Mouse (Mus musculus) CD4-positive, CD25-positive, alpha-beta regulatory T cell, adult 4 months (primary cell): ENCODE measurements around the gene Tex35. TPM values are rescaled to one million over a fixed set of nuclear protein-coding genes. Genes with fewer than 3 reads are reported as not detected.

Experiments used
- ATAC-seq: one replicate; pipeline ENCODE4 v1.8.0; 2017
- polyA plus RNA-seq, 2 experiments: library from polyadenylated mRNA; unstranded; fragments of 100-300 nt; shearing (Covaris generic); gene quantifications; one replicate each; pipeline ENCODE4 v1.2.1; 2017

Gene Tex35
- polyA plus RNA-seq: under 1 TPM in 1 of 2 experiments, not detected in 1; 0.50 TPM

DNA sequence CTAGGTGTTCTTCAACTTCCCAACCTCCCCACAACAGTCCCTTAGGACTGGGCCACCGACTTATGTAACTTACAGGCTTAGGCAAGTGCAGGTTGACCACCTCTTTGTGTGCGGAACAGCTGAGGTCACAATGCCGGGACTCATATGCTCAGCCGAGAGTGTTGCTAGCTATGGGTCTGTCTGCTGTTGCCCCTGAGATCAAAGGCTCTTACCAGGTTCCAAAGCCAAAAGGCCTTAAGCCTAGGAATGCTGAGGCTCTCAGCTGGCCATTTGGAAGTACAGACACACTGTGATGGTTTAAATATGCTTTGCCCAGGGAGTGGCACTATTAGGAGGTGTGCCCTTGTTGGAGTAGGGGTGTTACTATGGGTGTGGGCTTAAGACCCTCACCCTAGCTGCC lies at the start of gene Tex35:
Gene Tex35 (minus strand): TSS at position 101 of the 400 bp plus-strand sequence.
- ATAC-seq: no peak

DNA sequence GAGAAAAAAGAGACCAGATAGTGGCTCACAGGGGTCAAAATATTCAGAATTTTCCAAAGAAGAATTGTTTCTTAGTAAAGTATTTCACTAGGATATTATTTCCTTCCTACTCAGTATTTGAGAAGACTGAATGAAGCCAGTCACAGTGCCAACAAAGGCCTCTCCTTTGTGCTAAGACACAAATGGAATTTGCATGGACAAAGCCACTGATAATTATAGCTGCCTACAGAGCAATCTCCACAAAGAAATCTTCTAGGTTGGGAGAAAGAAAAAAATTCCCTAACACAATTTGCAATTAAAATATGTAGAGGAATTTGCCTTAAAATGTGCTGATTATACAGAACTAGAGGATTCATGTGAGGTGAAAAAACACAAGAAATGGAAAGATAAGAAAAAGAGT lies 45.3 kb upstream of the Tex35 start:
- no peak for ATAC-seq

DNA sequence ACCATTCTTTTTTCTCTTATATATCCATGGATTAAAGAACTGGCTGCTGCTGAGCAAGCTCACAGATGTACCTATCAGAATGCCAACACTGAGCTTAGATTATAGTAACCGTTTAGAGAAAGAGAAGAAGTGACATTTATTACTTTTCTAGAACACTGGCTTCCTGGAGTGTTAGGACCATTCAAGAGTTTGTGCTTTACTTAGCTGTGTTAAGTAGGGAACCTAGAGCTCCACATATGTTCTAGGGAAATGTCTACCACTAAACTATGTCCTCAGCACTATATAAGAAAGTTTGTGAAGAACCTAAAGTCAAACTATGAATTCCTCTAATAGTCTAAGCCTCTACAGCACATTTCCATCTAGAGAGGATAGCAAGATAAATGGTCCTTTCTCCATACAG lies 41.6 kb upstream of the Tex35 start:
- ATAC-seq: no peak

DNA sequence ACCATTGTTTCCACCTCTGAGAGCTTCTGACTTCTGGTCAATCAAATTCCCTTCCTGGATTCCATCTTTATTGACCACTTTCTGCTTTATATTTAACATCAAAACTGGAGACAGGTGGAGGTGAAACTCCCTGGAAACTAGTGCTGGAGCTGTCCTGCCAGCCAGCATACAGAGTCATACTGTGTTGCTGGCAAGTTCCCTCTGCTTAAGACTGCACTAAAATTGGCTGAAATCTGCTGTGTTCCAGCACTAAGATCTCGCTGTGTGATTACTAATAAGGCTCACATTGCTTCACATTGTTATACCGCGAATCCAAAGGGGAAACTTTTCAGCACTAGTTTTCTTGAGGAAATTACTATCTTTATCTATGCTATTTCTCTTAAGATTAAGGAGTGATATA lies 36.1 kb upstream of the Tex35 start:
- ATAC-seq: no peak

DNA sequence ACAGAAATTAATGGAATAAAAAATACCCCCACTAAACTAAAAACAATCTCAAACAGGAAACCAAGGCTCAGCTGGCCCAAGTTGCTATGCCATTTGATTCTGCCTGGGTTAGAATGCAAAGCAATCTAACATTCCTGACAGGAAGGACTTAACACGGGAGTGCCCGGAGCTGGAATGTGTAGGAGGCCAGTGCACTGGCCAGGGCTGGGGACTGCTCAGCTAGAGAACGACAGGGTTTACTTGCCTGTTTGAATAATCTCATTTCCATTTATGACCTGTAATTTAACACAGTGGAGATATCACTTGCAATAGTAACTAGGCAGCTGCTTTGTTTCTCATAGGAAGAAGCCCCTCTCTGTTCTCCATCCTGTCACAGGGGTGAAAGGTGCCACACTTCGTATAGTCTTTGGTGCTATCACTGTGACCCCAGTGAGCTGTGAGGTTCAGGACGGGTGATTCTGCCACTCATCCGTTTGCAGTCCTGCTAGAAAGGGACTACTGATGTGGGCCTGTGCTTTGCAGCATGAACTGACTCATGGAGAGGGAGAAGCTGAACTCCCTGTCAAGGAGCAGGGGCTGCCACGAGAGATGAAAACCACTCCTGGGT lies 34.9 kb upstream of the Tex35 start:
- ATAC-seq: no peak

DNA sequence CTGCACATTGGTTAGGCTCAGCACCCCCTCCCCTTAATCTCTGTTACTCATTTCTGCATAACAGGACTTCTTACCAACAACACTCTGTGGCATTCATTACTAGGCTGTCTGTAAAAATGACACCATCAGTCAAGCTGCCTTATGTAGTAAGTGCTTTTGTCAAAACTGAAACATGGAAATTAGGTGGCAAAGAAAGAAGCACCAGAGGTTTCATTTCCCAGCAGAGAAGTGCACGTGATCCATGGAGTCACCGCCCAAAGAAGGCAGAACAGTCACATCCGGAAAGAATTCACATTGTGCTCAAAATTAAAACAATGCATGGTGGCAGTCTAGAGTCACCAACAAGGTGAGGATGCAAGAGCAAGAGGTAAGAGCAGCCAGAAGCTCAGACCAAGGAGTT lies 32.5 kb upstream of the Tex35 start:
- no peak for ATAC-seq

DNA sequence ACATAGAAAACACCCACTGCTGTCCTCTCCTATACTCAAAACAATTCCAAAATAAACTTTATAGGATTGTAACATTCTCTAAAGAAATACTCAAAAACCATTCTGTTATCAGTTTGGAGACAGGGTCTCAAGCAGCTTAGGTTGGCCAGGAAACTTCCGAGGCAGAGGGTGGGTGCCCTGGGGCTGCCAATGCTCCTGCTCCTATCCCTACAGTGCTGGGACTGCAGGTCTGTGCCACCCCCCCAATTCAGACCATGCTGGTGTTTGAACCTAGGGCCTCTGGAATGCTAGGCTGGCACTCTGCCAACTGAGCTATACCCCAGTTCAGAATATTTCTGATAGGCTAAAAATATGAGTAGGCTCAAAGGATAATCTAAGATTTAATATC lies 29.4 kb upstream of the Tex35 start:
- ATAC-seq: no peak

DNA sequence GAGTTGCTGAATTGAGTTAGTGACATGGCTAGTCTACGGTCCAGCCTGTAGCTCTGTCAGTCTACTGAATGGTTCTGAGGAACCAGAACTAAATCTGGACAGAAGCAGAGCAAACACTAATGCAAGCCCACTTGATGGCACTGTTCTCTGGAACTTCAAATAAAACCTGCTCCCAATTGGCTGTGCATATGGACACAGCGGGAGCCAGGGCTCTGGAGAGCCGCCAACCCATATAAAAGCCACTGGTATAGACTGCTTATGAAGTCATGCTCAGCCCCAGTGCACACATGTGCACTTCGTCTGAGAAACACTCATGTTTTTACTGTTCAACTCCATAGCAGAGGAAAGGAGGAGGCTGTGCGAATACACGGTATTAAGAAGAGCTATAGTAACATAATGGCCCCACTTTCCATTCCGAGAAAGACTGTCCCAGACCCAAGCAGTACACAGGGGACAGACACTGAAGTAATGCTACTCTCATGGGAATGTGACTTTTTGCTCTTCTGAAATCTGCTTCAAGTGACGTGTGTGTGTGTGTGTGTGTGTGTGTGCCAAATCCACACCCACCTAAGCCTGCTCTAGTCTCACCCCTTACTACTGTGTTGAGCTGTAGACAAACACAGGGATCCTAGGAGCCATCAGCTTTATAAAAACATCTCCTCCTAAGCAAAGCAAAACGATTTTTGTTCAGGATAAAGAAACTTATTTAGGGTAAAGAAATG lies 28.8 kb upstream of the Tex35 start:
- no peak for ATAC-seq

DNA sequence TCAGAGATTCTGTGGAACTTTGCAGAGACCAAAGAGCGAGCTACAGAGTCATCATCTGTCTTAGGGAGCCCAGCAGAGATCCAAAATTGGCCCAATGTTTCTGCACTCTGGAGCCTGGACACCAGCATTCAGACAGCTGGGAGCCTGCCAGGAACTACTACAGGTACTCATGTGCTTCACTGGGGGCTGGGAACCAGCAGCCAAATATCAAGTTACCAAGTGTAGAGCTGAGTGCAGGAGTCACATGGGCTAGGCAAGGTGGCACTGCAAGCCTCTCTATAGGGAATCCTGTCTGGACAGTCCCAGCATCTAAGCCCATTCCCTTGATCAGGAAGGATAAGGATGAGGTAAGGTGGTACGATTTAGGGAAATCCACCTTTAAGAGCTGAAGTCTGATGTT lies 19.7 kb upstream of the Tex35 start:
- no peak for ATAC-seq

DNA sequence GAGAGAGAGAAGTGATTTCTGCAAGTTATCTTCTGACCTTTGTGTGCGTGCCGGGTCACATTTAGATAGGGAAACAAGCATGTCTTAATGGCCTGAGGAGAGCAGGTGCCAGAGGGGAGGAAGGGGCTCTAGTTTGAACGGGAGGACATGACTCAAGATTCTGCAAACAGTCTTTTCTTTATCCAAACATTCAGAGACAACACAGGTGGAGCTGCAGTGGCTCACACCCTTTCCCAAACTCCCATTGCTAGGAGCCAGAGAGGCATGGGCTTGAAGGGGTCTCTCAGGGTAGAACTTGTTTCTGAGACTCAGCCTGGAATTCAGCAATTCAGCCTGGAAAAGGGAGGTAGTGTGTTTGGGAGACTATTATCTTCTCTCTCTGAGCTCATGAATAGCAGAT lies 15.4 kb upstream of the Tex35 start:
- ATAC-seq: no peak

DNA sequence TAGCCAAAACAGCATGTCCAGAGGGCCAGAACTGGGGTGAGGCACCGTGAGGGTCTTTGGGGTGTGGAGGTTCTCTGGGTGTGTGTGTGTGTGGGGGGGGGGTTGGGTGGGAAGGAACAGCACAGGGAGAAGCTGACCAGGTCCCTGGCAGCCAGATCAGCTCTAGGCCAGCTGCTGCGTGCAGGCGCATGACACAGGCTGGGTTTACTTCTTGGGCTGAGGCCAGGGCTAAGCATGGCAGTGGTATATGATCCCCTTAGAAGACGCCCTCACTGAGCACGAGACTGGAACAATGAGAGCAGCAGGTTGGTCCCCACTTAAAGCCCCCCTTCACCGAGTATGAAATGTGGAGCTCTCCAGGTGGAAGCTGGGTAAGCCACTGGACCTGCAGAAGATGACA lies 10.7 kb upstream of the Tex35 start:
- no peak for ATAC-seq

DNA sequence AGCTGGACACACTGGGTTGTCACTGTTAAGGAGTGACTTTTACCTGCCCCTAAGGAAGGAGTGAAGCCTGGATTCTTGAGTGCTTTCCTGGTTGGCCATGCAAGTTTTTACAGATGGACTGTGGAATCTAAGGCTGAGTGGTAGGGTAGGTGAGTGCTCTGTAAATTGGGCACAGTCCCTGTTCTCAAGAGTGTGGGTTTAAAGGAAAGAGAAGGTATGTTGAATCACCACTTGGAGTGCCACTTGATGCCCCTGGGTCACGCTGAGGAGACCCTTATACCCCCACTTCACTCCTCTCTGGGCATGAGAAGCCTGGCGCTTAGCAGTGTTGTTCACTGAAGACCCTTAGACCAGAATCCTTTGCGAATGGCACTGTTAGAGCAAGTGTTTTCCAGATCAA lies 9.0 kb upstream of the Tex35 start:
- ATAC-seq: no peak

DNA sequence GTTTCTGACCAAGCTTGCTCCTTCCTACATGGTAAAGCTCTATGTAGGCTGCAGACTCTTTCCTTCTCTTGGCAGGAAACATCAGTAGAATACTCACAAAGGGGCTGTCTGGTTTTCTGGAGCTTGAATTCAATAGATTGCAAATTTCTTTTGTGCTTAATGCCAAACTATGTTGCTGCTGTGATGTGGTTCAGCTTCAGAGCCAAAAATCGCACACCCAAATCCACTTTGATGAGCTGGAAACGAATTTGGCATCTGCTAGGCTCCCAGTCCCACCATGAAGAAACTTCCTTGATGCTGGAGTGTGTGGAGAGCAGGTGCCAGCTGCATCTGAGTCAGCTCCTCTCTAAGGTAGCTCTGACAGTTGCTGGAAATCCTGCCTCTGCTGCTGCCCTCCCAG lies 6.0 kb upstream of the Tex35 start:
- ATAC-seq: no peak

DNA sequence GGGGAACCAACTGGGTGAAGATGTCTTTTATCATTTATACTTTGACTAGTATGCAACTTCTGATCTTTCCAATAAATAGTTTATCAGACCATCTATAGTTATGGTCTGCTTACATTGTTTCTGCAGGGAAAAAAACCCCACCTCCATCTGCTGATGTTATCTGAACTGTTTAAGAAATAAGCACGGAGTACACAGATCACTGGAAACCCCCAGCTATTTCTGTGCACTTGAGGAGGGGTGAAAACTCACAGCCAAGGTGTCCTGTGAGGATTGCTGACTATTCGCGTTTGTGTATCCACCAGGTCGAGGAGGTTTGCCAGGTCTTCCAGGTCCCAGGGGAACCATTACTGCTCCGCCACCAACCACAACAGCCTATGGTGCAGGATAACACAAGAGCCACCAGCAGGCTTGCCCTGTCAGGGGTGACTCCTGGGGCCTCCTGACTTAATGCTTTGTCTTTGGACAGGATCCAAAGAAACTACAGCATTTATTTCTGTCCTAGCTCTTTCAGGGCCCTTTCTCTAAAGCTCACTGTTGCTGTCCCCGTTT lies 1.9 kb upstream of the Tex35 start:
- ATAC-seq: peak; percentile 66

DNA sequence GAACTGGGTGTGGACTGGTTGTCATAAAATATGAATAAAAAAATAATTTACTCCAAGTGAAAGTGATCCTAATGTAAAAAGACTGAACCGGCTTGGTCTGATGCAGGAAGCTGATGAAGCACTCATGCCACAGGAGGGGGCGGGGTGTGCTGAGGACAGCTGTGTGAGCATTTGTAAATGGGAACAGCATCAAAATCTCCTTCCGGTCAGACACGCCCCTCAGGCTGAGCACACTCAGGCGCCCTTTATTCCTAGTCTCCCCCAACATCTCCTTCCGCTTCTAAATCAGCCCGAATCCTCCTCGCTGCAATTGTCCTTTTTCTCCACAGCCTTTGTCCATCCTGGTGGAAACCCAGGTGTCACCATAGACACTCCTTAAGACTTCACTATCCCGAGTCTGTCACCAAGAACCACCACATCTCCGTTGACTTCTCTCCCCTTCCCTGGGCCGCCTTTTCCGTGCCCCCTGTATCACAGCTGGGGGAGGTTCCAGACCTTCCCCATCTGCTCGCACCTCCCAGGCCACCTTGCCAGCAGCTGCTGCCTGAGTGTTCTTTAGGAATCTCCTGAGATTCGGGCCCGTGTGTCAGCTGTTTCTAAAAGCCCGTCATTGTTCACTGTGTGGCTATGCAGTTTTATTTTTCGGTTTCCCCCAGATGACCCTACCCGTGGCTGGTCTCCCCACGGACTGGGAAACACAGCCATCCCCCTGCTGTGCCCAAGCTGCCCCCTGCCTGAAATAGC lies 7.2 kb downstream of the Tex35 start:
- ATAC-seq: peak; percentile 77

DNA sequence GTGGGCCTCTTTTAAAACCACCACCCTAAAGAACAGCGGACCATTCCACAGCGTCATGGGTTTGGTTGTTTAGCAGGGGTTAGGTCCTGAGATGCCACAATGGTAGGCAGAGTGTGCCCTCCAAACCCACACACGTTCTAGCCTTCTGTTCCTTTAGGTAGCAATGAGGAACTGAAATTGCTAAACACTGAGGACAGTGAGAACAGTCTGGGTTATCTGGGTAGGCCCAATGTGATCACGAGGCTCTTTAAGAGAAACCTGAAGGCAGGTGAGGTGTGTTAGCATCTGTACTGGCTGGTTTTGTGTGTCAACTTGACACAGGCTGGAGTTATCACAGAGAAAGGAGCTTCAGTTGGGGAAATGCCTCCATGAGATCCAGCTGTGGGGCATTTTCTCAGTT lies 12.9 kb downstream of the Tex35 start:
- no peak for ATAC-seq

DNA sequence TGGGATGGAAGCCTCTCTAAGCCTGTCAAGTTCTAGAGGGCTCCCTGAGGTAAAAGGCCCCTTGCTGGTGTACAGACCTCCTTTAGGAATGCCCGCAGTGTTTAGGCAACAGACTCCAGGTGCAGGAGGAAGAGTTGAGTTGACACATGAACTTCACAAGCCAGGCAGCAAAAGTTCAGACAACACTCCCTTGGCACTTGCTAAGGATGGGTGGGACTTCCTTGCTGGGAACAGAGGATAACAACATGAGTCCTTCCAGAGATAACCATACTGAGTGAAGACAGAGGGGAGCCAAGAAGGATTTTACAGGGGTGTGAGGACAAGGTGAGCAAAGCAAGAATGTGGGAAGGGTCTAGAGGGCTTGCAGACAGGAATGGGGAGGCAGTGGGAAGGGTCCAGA lies 15.9 kb downstream of the Tex35 start:
- no peak for ATAC-seq

DNA sequence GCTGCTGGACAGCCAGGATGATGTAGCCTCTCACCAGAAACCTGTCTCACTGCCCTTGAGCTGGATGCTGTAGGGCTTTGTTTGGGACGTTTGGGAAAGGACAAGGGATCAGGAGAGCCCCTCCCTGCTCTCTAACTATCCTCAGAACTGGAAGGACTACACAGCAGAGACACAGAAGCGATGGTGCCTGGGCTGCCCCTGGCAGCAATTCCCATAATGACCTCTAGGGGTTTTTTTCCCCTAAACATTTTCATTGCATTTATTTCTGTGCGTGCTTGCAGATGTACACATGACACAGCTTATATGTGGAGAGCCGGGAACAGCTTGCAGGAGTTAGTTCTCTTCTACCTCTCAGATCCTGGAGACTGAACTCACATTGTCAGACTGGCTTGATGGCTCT lies 16.3 kb downstream of the Tex35 start:
- ATAC-seq: no peak

DNA sequence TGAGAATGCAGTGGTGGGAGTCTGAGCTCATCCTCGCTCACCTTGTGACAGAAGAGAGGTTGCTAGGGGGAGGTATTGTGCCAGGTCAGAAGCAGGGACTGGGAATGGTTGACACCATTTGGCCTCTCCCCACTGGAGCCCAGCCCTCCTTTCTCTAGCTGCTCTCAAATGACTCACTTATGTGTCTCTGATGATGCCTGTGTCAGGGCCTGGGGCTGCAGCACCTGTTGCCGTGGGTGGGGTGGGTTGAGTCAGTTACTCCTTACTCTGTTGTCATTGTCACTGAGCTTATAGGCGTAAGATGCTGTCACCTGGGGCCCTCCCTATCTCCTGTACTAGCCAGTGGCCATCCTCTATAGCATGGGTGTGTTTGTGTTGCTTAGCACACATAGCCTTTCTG lies 17.6 kb downstream of the Tex35 start:
- ATAC-seq: no peak

DNA sequence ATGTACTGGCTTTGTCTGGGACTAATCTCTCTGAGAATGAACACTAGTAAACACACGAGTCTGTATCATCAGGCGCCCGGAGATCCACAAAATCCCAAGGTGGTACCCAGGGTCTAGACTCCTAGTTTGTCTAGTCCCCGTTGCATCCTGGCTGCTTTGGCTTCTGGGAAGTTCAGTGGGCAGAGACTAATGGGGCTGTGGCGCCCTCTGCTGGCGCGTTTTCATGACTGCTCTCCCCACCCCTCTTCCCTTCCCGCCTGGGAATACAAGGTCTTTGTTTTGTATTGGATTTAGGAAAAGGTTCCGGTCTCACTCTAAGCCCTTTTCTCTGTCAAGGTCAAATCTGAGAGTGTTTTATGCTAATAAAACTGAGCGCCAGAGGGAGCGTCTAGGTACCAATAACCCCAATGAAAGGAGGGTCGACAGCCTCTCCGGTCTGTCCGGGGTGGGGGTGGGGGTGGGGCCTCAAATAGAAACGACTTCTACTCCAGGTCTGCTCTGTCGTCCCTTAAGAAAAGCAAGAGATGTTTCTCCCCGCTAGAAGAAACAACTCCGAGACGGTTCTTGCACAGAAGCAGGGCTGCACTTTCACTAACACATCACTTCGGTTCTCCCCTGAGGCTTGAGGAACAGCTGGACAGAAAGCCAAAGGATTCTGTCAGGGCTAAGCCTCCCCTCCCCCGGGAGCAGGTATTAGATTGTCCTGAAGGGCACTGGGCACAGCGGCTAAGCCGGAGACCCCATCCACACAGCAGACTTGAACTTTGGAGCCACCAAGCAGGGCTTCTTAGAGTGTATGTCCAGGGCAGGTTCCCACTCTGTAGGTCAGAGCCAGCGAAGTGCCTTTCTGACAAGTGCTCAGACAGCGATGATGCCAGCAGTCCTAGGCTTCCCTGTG lies 22.1 kb downstream of the Tex35 start:
- peak; percentile 49 for ATAC-seq

DNA sequence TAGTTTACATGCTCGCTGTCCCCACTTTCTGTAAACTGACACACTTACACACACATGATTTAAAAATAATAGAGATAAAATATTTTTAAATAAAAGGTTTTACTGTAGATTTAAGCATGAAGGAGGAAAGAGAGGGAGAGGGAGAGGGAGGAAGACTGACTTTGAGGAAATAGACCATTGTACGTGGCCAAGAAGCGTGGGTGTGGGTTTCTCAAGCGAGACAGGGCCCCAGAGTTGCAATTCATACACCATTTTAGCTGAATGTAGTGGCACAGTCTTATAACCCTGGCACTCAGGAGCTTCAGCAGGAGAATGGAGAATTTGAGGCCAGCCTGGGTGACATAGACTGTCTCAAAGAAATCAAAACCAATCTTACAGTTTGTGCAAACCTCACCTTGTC lies 25.5 kb downstream of the Tex35 start:
- ATAC-seq: no peak

DNA sequence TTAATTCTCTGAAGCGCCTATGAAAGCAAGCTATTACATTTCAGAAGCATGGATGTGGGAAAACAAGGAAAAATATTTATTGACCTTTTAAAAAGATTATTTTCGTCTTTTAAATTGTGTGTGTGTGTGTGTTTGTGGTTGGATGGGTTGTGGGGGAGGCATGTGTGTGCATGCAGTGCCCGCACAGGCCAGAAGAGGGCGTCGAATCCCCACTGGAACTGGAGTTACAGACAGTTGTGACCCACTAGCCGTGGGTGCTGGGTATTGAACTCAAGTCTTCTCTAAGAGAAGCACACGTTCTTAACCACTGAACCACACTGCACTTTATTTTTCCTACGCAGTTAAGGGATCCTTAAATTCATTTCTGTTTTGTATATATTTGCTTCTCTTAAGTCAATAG lies 26.5 kb downstream of the Tex35 start:
- ATAC-seq: no peak
